Mouse (Mus musculus) subcutaneous adipose tissue, adult 2 months (tissue): ENCODE measurements around the gene Tmed3. TPM values are rescaled to one million over a fixed set of nuclear protein-coding genes. Genes with fewer than 3 reads are reported as not detected.

Experiments used
- polyA plus RNA-seq: library from polyadenylated mRNA; depleted of rRNA; stranded (reverse); fragments of >200 nt; gene quantifications from 2 replicates; pipeline ENCODE4 v1.2.3, GENCODE M21; 2012; ENCODE audit warnings: low replicate concordance; rRNA removed

Tmed3 gene
- 155 and 172 TPM in 2 replicates for polyA plus RNA-seq

DNA sequence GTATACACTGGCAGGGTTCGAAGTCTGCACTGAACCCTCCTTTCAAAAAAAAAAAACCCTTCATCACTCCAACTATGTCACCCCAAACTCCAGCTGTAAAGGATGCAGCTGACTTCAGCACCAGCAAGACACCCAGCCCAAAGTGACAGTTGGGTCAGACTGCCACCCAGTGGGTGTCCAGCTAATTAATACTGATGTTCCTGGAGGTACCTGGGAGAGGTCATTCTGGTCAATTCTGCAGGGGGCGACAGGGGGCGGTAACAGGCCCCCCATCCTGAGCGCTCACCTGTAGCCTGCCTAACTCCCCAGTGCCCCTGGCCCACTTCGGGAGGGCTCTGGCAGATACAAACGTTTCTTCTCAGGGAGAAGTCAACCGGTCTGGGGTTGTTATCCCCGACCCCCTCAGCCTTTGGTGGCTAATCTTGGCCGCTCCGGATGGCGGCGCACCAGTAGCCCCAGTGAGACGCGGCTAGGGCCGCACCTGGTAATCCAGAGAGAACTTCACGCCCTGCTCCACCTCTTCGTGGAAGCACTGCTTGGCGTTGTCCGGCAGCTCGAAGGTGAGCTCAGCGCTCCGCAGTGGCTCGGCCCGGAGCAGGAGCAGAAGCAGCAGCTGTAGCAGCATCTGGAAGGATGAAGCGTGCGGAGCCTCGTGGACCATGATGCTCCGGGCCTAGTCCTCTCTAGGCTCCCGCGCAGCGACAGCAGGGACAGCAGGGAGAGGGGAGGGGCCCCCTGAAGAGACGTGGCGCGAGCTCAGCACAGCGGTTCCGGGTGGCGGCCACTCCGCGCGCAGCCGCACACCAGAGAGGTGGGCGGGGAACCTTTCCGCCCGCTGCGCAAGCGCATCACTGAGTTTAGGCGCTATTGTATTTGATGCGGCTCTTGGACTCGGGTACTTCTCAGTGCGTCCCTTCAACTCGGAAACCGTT lies at the start of gene Tmed3:
TSS of gene Tmed3 (minus strand) at position 804 of the 932 bp plus-strand sequence.

DNA sequence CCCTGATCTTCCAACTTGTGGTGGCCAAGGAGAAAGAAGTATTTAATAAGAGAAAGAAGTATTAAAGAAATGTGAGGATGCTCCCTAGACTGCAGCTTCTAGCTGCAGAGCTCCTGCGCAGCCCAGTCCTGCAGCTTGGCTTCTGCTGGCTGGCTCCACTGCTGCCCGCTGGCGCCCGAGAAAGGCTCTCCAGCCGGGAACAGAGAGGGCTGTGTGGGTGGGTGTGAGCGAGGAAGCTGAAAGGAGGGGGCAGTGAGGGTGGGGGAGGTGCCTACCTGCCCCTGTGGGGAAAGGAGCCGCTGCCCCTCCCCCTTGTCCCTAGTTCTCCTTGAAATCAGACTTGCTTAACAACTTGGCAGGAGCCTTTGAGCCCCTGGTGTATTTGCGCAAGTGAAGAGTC lies 33.4 kb upstream of the Tmed3 start, which contains the start of gene Ankrd34c:
TSS of gene Ankrd34c (minus strand) at position 181 of the 400 bp plus-strand sequence.

Other genes starting within 250 kb of the Tmed3 start
- gene Minar1, start 81.9 kb downstream of the Tmed3 start, polyA plus RNA-seq = 0.94 TPM in 1 of 2 replicates, not detected in the other
- gene Ankrd34c, start 33.4 kb upstream of the Tmed3 start, polyA plus RNA-seq = not detected in 2 replicates
- 3.0 TPM in 1 of 2 replicates, not detected in the other for gene Rasgrf1, start 204.8 kb upstream of the Tmed3 start, polyA plus RNA-seq